Mouse (Mus musculus): ENCODE data around the gene Whamm.

GRCm38 (mm10) chr7:81556839-81557238 is 14.2 kb upstream of the Whamm start:
- TF ChIP-seq POLR2AphosphoS5 (IDR thresholded peaks at IDR 0.05; ENCODE audit: insufficient replicate concordance, low read depth, low read length) (no peak), CTCF (IDR thresholded peaks at IDR 0.05; ENCODE audit: low read depth, low read length) (no peak)

Data from G1E (cell line).